9 mouse cellular contexts compared by ENCODE assay signal in genomic region chr1:178463712-178464111, GRCm38 (mm10). TPM values are rescaled to one million over a fixed set of nuclear protein-coding genes. Genes with fewer than 3 reads are reported as not detected.
DNase-seq lines count a peak whose midpoint lies in the region; ATAC-seq and TF ChIP-seq lines count a peak whose summit lies in the region.
"Had no signal": no experiment of that assay in that cellular context is flagged by ENCODE, and none has a peak within 500 bp of the region (broad histone marks: within the 10 kb centered on the region; RNA-seq: fewer than 3 reads in every experiment).

No protein-coding gene starts in this region.

- H3K4me2 ChIP-seq in heart, embryonic 12.5 days: no peak overlapping the region
- H3K4me2 ChIP-seq in kidney, postnatal 0 days (ENCODE audit: low read length): no peak overlapping the region
- H3K4me2 ChIP-seq in stomach, embryonic 14.5 days (replicated peaks; ENCODE audit: low read depth, low read length): no peak overlapping the region

- H3K9me3 ChIP-seq in heart, embryonic 12.5 days (replicated peaks): 0 out of 2 replicates have a peak, but pooled peaks cover 3% of the 10 kb centered on the region
- no peaks in the 10 kb centered on the region for H3K9me3 ChIP-seq in kidney, postnatal 0 days (replicated peaks; ENCODE audit: low read length)
- H3K9me3 ChIP-seq in stomach, embryonic 14.5 days (ENCODE audit: control insufficient read depth, low read depth, low read length): no peaks in the 10 kb centered on the region

- no peak overlapping the region for H3K27ac ChIP-seq in heart, embryonic 12.5 days (ENCODE audit: poor library complexity, severe bottlenecking)
- no peak overlapping the region for H3K27ac ChIP-seq in kidney, postnatal 0 days
- no peak overlapping the region for H3K27ac ChIP-seq in liver, adult 2 months (replicated peaks; ENCODE audit: insufficient read depth, low read depth, low read length)
- H3K27ac ChIP-seq in stomach, embryonic 14.5 days (ENCODE audit: low read length): no peak overlapping the region

- TF ChIP-seq POLR2A in liver, adult 2 months (IDR thresholded peaks at IDR 0.05; ENCODE audit: extremely low read depth, insufficient read depth, low read length): no peak

- H3K4me1 ChIP-seq in heart, embryonic 12.5 days (replicated peaks): 0 out of 2 replicates have a peak, but pooled peaks cover 3% of the 10 kb centered on the region
- no peaks in the 10 kb centered on the region for H3K4me1 ChIP-seq in kidney, postnatal 0 days (replicated peaks; ENCODE audit: insufficient read depth, low read length)
- no peaks in the 10 kb centered on the region for H3K4me1 ChIP-seq in liver, adult 2 months (ENCODE audit: control insufficient read depth, insufficient read depth, low read length)
- H3K4me1 ChIP-seq in stomach, embryonic 14.5 days (ENCODE audit: control insufficient read depth, insufficient read depth, low read length): no peaks in the 10 kb centered on the region

- H3K9ac ChIP-seq in heart, embryonic 12.5 days: no peak overlapping the region
- no peak overlapping the region for H3K9ac ChIP-seq in kidney, postnatal 0 days (ENCODE audit: low read depth, low read length)
- H3K9ac ChIP-seq in liver, adult 2 months (ENCODE audit: low read depth, low read length): no peak overlapping the region
- no peak overlapping the region for H3K9ac ChIP-seq in stomach, embryonic 14.5 days (replicated peaks; ENCODE audit: low read depth, low read length)

- peak; percentile 86 for DNase-seq in CD4-positive, CD25-positive, alpha-beta regulatory T cell, adult 2 months (ENCODE audit: low read depth, low spot score)
- DNase-seq in brain, embryonic 18.5 days (ENCODE audit: low read depth, low spot score): peak; percentile 40
- DNase-seq in fat pad, adult 2 months (ENCODE audit: extremely low read depth, low read depth, low spot score): peak; percentile 10
- peak; percentile 92 for DNase-seq in kidney, postnatal 0 days (ENCODE audit: low spot score)
- DNase-seq in liver, adult 2 months (ENCODE audit: extremely low read depth, low read depth, low spot score): peak; percentile 48
- DNase-seq in natural killer cell, adult 2 months (ENCODE audit: low spot score in 2 of 2): peak; percentile 61 to 74

- H3K4me3 ChIP-seq in heart, embryonic 12.5 days: no peak overlapping the region
- no peak overlapping the region for H3K4me3 ChIP-seq in kidney, postnatal 0 days (replicated peaks; ENCODE audit: low read depth, low read length)
- no peak overlapping the region for H3K4me3 ChIP-seq in liver, adult 2 months (ENCODE audit: insufficient read depth, low read depth, low read length)
- no peak overlapping the region for H3K4me3 ChIP-seq in stomach, embryonic 14.5 days (ENCODE audit: low read depth, low read length)
- H3K4me3 ChIP-seq: erythroblast, embryonic 14.5 days had no signal

- ATAC-seq in heart, embryonic 12.5 days (ENCODE audit: insufficient number of reproducible peaks, low FRiP score): peak; percentile 90
- ATAC-seq in kidney, postnatal 0 days (replicated peaks; ENCODE audit: low FRiP score, low read depth): peak; percentile 92
- peak; percentile 93 for ATAC-seq in stomach, embryonic 14.5 days (ENCODE audit: insufficient number of reproducible peaks, insufficient read depth, low FRiP score, low read depth)

- no peaks in the 10 kb centered on the region for H3K79me2 ChIP-seq in liver, adult 2 months (ENCODE audit: control insufficient read depth, insufficient read depth, low read length)

- 3% methylated on average over 2 of the region's 2 CpGs for WGBS in heart, embryonic 12.5 days
- WGBS in kidney, postnatal 0 days: 0% methylated on average over 2 of the region's 2 CpGs
- WGBS in liver, adult 2 months: 6% methylated on average over 2 of the region's 2 CpGs
- WGBS in stomach, embryonic 14.5 days: 0% methylated on average over 2 of the region's 2 CpGs

- H3K36me3 ChIP-seq in heart, embryonic 12.5 days: peaks cover 3% of the 10 kb centered on the region; the same call in 1 of the 2 replicates
- no peaks in the 10 kb centered on the region for H3K36me3 ChIP-seq in kidney, postnatal 0 days (ENCODE audit: insufficient read depth, low read length)
- H3K36me3 ChIP-seq in liver, adult 2 months (ENCODE audit: control insufficient read depth, insufficient read depth, low read length): no peaks in the 10 kb centered on the region
- no peaks in the 10 kb centered on the region for H3K36me3 ChIP-seq in stomach, embryonic 14.5 days (ENCODE audit: control insufficient read depth, insufficient read depth, low read length)

- no peaks in the 10 kb centered on the region for H3K27me3 ChIP-seq in heart, embryonic 12.5 days (replicated peaks)
- H3K27me3 ChIP-seq in kidney, postnatal 0 days (ENCODE audit: insufficient read depth, low read length): no peaks in the 10 kb centered on the region
- no peaks in the 10 kb centered on the region for H3K27me3 ChIP-seq in liver, adult 2 months (ENCODE audit: control insufficient read depth, insufficient read depth, low read length)
- no peaks in the 10 kb centered on the region for H3K27me3 ChIP-seq in stomach, embryonic 14.5 days (ENCODE audit: control insufficient read depth, insufficient read depth, low read length)

- peak; percentile 99 for TF ChIP-seq CTCF in kidney, postnatal 0 days (IDR thresholded peaks at IDR 0.05; ENCODE audit: low read depth)
- peak; percentile 95 for TF ChIP-seq CTCF in liver, adult 2 months (IDR thresholded peaks at IDR 0.05; ENCODE audit: low read depth, low read length)

RNA-seq across cellular contexts. Expression of gene Efcab2, which starts 57.8 kb away (rescaled TPM):
- polyA plus RNA-seq in heart, embryonic 12.5 days (2016; fragmentation: Nextera tagmentation; extraction: Ambion mirVana): 12.4 and 13.5 TPM in 2 replicates
- 8.1 TPM in 2 replicates for polyA plus RNA-seq in kidney, postnatal 0 days (2015; fragmentation: Nextera tagmentation; extraction: Ambion mirVana)
- total RNA-seq in liver, adult 2 months (2014; rRNA removed): 2.0 and 2.2 TPM in 2 replicates
- 0.29 and 0.46 TPM in 2 replicates for polyA plus RNA-seq in liver, adult 2 months (2012; rRNA removed)
- polyA plus RNA-seq in stomach, embryonic 14.5 days (2014; fragmentation: Nextera tagmentation; extraction: Ambion mirVana): 6.3 and 7.1 TPM in 2 replicates

Comparison
In these comparisons a context has a peak if more than half of its experiments do, and no peak if none do; other contexts are left out.
1. DNase-seq: peak in every context shown above with its lines; median percentile 92 in kidney, postnatal 0 days; 86 in CD4-positive, CD25-positive, alpha-beta regulatory T cell, adult 2 months; 68 in natural killer cell, adult 2 months; 48 in liver, adult 2 months; 40 in brain, embryonic 18.5 days; 10 in fat pad, adult 2 months.